Mouse (Mus musculus) spleen, embryonic (tissue): ENCODE results near the gene Add1.

Experiments used
- CTCF ChIA-PET: fragments of 350-600 bp; sonication (Branson Sonifier 250); formaldehyde crosslinking; loops from one replicate; lab custom pipeline; 2022; lab: Charles Lee

Add1 gene

GRCm38 (mm10) chr5:34573268-34574221, at the start of gene Add1:
Add1 (plus strand) TSS chr5:34573664.
- CTCF ChIA-PET = interaction anchor here (0.5 kb wide), 1 partner anchor 202 kb away, joined by 4 read pairs; no protein-coding TSS in a partner anchor

- CTCF ChIA-PET = interaction anchor here (0.5 to 1.0 kb wide), 4 partner anchors 19 to 113 kb away, joined by 3 read pairs; partner anchors contain the start of gene Mfsd10
These were observed 49.4 kb upstream of the Add1 start for GRCm38 (mm10) chr5:34523958-34524485.

GRCm38 (mm10) chr5:34524511-34524910, 49.0 kb upstream of the Add1 start:
- CTCF ChIA-PET = interaction anchor here (0.5 to 1.0 kb wide), 2 partner anchors 18 to 113 kb away, joined by 3 read pairs; partner anchors contain the start of gene Mfsd10

- CTCF ChIA-PET = interaction anchor here (0.7 kb wide), 2 partner anchors 12 to 85 kb away, joined by 3 to 7 read pairs; no protein-coding TSS in a partner anchor
These were observed 47.6 kb upstream of the Add1 start, which contains the start of gene Sh3bp2 for GRCm38 (mm10) chr5:34525663-34526476. Sh3bp2 (plus strand) TSS chr5:34525838.

GRCm38 (mm10) chr5:34526477-34526775, 47.0 kb upstream of the Add1 start:
- CTCF ChIA-PET = interaction anchor here (0.7 kb wide), 1 partner anchor 12 kb away, joined by 3 read pairs; no protein-coding TSS in a partner anchor

GRCm38 (mm10) chr5:34527352-34527751, 46.1 kb upstream of the Add1 start:
- CTCF ChIA-PET = interaction anchor here (0.6 to 1.1 kb wide), 2 partner anchors 9 to 120 kb away, joined by 3 to 4 read pairs; no protein-coding TSS in a partner anchor

- CTCF ChIA-PET = interaction anchor here (0.6 kb wide), 1 partner anchor 858 kb away, joined by 3 read pairs; no protein-coding TSS in a partner anchor
These were observed 44.7 kb upstream of the Add1 start for GRCm38 (mm10) chr5:34528724-34529123.

DNA sequence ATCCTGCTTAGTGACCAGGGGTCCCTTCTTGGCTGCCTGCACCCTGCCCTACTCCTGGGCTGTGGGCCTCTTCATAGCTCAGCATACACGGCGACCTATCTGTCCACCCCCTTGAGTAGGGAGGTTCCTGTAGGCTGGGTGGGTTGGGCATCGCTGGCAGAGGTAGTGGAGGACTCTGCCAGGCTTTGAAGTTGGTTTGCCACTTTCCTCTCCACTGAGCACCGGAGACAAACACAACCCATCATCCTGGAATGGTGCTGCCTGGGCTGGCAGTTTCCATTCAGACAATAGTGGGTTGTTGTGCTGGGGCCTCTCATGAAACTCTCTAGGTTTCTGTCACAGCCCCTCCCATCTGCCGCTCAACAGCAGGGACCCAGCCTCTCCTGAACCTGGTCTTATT, 43.3 kb upstream of the Add1 start:
- CTCF ChIA-PET = no interaction called here

DNA sequence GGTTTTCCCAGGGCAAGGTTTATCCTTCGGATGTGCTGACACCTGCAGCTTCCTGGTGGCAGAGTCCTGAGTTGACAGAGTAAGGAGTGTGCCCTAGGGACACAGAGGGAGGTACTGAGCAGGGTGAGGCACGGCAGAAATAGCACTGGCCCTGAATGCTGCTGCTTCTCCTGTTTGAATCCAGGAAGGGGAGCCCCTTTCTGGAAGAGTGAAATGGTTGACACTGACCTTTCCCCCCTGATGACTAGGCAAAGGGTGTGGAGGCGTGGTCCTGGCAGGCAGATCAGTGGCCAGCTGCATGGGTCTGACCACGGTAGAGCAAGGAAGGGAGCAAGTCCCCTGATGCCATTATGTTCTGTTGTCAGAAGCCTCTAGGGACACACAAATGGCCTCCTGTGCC, 42.8 kb upstream of the Add1 start:
- CTCF ChIA-PET = no interaction called here

DNA sequence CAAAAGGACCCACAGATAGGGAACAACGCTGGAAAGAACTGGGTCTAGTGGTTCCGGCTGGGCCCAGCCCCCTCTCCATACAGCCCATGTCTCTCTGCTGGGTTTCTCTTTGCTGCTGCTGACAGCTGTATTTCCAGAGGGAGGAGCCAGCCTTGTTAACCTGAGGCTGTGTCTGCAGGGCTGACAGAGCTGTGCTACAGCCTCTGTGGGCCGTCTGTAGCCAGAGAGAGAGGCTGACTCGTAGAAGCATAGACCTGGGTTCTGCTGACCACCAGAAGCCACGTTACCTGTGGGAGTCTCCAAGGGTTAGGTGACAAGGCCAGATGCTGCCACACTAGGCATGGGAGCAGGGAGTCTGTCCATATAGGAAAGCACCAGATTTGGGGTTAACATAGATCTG, 40.4 kb upstream of the Add1 start:
- CTCF ChIA-PET = no interaction called here

DNA sequence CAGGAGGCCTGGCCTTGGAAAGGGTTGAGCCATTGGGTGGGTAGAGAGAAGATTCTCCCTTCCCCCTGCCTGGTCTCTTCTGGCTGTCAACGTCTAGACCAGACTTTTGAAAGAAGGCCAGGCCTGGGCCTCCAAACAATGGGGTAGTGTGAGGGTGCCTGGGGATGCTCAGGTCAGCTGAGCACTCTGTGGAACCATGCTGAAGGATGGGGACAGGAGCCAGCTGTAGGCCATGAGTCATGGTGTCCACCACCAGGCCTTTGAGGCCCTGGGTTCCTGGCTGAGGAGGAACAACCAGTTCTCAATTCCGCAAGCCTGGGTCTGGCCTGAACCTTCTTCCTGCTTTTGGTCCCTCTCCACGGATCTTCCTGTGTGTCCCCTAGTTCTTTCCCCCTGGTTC, 39.6 kb upstream of the Add1 start:
- CTCF ChIA-PET = no interaction called here

DNA sequence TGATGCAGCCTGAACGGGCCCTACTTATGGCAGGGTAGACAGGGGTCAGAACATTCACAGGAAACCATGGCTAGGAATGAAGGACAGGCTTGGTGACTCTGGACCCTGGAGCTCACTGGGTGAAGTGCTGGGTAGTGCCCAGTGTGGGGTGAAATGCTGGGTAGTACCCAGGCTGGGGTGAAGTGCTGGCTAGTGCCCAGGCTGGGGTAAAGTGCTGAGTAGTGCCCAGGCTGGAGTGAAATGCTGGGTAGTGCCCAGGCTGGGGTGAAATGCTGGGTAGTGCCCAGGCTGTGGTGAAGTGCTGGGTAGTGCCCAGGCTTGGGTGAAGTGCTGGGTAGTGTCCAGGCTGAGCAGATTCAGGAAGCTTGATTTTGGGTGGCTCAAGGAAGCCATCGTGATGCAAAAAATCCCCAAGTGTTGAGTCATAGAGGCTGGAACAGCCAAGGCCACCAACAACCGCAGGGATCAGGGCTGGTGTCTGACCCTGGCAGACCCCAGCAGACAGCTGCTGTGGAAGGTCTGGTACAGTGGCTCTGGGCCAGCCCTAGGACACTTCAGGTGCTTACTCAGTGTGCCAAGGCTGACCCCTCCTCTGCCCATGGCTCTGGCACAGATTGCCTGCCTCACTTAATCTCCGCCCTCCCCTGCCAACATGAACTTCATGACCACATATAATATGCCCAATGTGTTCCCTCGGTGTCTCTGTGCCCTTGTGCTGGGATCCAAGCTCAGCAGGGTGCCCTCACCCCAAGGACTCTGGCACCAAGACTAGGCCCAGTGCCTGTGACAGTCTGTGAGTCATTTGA, 38.5 kb upstream of the Add1 start:
- CTCF ChIA-PET = no interaction called here

DNA sequence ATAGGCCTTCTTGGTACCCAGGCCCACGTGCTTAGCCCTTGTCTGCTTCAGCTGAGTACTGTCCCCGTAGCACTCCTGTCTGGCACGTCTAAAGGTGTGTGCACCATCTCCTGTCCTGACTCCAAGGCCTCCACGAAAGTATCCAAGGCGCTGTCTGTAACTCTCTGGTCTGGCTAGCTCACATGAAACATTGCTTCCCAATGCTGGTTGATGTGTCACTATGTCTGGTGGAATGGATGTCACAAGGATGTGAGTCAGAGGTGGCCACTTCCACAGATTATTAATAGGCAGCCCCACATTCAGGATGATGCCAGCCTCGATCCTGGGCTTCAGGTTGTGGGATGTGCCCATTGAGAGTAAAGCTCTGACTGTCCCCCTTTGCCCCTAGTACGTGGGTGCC, 37.6 kb upstream of the Add1 start:
- CTCF ChIA-PET = interaction anchor here (0.9 kb wide), 1 partner anchor 8 kb away, joined by 4 read pairs; no protein-coding TSS in a partner anchor

DNA sequence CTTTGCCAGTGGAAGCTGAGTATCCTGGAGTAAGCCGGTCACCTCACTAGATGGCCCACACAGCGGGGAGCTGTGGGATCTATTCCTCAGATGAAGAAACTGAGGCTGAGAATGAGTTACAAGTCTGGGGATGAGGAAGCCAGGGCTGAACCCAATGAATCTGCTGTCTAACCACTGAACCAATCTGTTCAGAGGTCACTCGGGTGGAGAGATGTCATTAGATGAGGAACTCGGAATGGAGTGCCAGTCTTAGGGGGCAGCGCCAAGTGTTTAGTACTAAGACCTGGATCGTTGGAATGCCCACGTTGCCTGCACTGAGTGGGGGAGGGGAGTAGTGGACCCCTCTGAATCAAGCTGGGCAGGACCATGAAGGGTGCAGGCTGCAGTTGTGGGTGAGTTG, 35.4 kb upstream of the Add1 start:
- CTCF ChIA-PET = interaction anchor here (1.0 kb wide), 1 partner anchor 12 kb away, joined by 3 read pairs; no protein-coding TSS in a partner anchor

DNA sequence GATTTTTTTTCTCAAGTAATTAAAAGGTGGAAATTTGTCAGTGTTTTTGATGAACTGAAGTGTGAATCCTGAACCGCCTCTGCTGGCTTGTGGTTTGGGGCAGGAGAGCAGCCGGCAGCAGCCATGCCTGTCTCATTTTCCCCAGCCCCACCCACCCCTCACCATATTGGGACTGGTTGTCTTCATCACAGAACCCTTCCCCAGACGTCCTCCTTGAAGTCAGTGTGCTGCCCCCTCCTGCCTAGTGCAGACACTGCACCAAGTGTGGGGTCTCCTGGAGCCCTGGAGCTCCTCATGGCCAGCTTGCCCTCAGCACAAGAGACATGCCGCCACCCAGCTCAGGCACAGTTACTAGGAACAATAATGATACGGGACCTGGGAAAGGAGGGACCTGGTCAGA, 34.9 kb upstream of the Add1 start:
- CTCF ChIA-PET = interaction anchor here (0.6 to 1.0 kb wide), 2 partner anchors 12 to 125 kb away, joined by 3 read pairs; no protein-coding TSS in a partner anchor

- CTCF ChIA-PET = interaction anchor here (0.6 to 0.8 kb wide), 2 partner anchors 45 to 124 kb away, joined by 3 to 5 read pairs; no protein-coding TSS in a partner anchor
These were observed 34.3 kb upstream of the Add1 start for GRCm38 (mm10) chr5:34539121-34539520.

DNA sequence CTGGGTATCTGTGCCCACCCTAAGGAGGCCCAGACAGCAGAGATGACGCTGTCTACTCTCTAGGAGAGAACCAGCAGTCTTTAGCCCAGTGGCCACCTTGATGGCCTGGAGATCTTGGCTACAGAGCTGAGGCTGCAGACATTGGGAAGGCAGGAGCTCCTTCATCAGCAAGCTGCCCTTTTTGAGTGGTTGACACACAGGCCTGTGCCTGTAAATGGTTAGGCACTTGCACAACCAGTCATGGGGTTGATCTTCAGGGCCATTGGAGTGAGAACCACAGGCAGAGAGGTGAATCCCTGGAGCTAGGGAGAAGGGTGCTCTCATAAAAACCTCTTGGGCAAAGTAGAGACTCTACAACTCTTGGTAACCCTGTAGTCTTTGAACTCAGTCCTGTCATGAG, 31.3 kb upstream of the Add1 start:
- CTCF ChIA-PET = interaction anchor here (0.6 to 1.5 kb wide), 2 partner anchors 95 to 1463 kb away, joined by 3 read pairs; partner anchors contain the start of gene Mfsd10

- CTCF ChIA-PET = interaction anchor here (0.6 to 1.5 kb wide), 5 partner anchors 19 to 94 kb away, joined by 3 to 4 read pairs (median 3); partner anchors contain the start of gene Mfsd10
These were observed 30.4 kb upstream of the Add1 start for GRCm38 (mm10) chr5:34543114-34543513.

- CTCF ChIA-PET = no interaction called here
These were observed 26.1 kb upstream of the Add1 start for GRCm38 (mm10) chr5:34547410-34547809.

DNA sequence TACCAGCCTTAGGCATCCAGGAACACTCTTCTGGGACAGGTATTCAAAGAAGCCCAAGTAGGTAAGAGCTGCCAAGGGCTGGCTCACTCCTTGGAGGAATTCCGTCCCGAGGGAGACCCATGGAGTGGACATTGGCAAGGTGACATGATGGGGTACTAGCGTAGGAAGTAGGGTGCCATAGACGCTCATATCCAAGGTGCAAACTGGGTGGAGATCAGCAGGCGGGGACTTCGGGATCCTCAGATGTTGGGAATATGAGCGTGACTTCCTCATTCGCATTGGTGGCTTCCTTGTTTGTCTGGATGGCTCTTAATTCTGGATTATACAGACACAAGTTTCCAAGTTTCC, 24.4 kb upstream of the Add1 start:
- CTCF ChIA-PET = interaction anchor here (0.6 kb wide), 1 partner anchor 29 kb away, joined by 8 read pairs; no protein-coding TSS in a partner anchor
